Mouse (Mus musculus) myocyte (in vitro differentiated cells): ENCODE data around the gene Apoc4.

Experiments
- CEBPB ChIP-seq: IDR thresholded peaks from 2 replicates; pipeline ENCODE4 v1.6.1; 2011; ENCODE audit warnings: mild to moderate bottlenecking, moderate library complexity; ENCODE audit not compliant: poor library complexity, insufficient read depth, severe bottlenecking
- E2F4 ChIP-seq: IDR thresholded peaks from one replicate; pipeline ENCODE4 v1.6.1; 2011; ENCODE audit warnings: mild to moderate bottlenecking, control low read depth, moderate library complexity; ENCODE audit not compliant: insufficient read depth
- MAX ChIP-seq: IDR thresholded peaks from one replicate; pipeline ENCODE4 v1.6.1; 2011; ENCODE audit warnings: low read depth, mild to moderate bottlenecking, control low read depth
- MYOD1 ChIP-seq, 3 experiments: IDR thresholded peaks; one replicate each; pipeline ENCODE4 v1.6.1; 2011; ENCODE audit warnings: control low read depth in 2 of 3, low read depth in 2 of 3, mild to moderate bottlenecking in 2 of 3, moderate library complexity in 1 of 3; ENCODE audit not compliant: insufficient read length in 2 of 3, control insufficient read depth in 1 of 3
- MYOG ChIP-seq, 3 experiments: IDR thresholded peaks; one replicate each; pipeline ENCODE4 v1.6.1; 2011; ENCODE audit warnings: control low read depth in 2 of 3, low read depth in 2 of 3, mild to moderate bottlenecking in 2 of 3; ENCODE audit not compliant: insufficient read length in 2 of 3, control insufficient read depth in 1 of 3, insufficient read depth in 1 of 3
- POLR2A ChIP-seq: IDR thresholded peaks from one replicate; pipeline ENCODE4 v1.6.1; 2011; ENCODE audit warnings: low read depth, mild to moderate bottlenecking, control low read depth, moderate library complexity; ENCODE audit not compliant: insufficient read length
- POLR2AphosphoS2 ChIP-seq: IDR thresholded peaks from one replicate; pipeline ENCODE4 v1.6.1; 2011; ENCODE audit warnings: low read depth, control low read depth; ENCODE audit not compliant: insufficient read length
- REST ChIP-seq: IDR thresholded peaks from one replicate; pipeline ENCODE4 v1.6.1; 2011; ENCODE audit warnings: mild to moderate bottlenecking, control low read depth, moderate library complexity; ENCODE audit not compliant: insufficient read depth, insufficient read length
- SRF ChIP-seq: IDR thresholded peaks from one replicate; pipeline ENCODE4 v1.6.1; 2011; ENCODE audit warnings: low read depth; ENCODE audit not compliant: control insufficient read depth, insufficient read length
- TCF12 ChIP-seq: IDR thresholded peaks from one replicate; pipeline ENCODE4 v1.6.1; 2011; ENCODE audit warnings: mild to moderate bottlenecking, control low read depth; ENCODE audit not compliant: poor library complexity, insufficient read depth, severe bottlenecking
- USF1 ChIP-seq: IDR thresholded peaks from one replicate; pipeline ENCODE4 v1.6.1; 2011; ENCODE audit warnings: low read depth, mild to moderate bottlenecking, control low read depth, moderate library complexity

- no peak for TF ChIP-seq E2F4
- TF ChIP-seq POLR2A = no peak
- TF ChIP-seq USF1 = no peak
- TF ChIP-seq SRF = no peak
- no peak for TF ChIP-seq POLR2AphosphoS2
- TF ChIP-seq MAX = no peak
- TF ChIP-seq TCF12 = no peak
- TF ChIP-seq MYOG (IDR thresholded peaks at IDR 0.05; ENCODE audit: control insufficient read depth in 1 of 3, insufficient read depth in 1 of 3, insufficient read length in 2 of 3, low read depth in 2 of 3) = no peak
- TF ChIP-seq CEBPB = no peak
- TF ChIP-seq MYOD1 (IDR thresholded peaks at IDR 0.05; ENCODE audit: control insufficient read depth in 1 of 3, insufficient read length in 2 of 3, low read depth in 2 of 3) = no peak
- no peak for TF ChIP-seq REST
These were observed 30.1 kb downstream of the Apoc4 start for GRCm38 (mm10) chr7:19651063-19651786.
